Mouse (Mus musculus): ENCODE data around the gene Pgm2. TPM values are rescaled to one million over a fixed set of nuclear protein-coding genes. Genes with fewer than 3 reads are reported as not detected.

Gene Pgm2
- polyA plus RNA-seq, 1 experiment: 75.7 TPM

DNA sequence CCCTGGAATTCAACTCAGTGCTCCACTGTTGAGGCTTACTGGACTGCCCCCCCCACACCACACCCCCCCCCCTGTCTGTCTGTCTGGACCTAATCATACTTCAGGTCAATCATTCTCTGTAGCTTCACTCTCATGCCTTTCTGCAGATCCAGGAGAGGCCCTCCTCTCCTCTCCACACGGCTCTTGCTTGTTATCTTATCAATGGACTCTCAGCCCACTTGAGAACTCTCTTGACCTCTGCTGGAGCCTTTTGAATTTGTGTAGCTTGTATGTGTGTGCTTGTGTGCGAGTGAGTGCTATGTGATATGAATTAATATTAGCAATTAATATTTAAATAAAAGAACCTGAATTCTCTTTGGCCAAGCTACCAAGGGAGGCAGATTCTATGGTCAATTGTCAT lies 26.6 kb upstream of the Pgm2 start:
- no peak for TF ChIP-seq GATA1 (IDR thresholded peaks at IDR 0.05; ENCODE audit: low read length)

DNA sequence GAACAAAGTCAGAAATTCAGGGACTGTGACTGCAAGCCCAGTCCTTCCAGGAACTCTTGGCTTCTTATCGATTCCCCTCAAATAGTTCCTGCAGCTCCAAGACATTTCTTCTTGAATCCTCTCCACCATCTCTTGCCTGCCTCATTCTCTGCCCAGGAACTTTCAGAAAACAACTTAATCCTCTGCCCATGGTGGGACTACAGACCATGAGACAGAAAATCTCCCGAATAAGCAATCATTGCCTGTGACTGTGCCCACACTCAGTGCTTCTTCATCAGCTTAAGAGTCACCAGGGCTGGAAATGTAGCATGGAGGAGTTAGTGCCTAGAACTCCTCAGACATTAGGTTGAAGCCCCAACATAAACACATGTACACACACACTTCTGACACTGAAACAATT lies 25.2 kb upstream of the Pgm2 start:
- no peak for TF ChIP-seq GATA1 (IDR thresholded peaks at IDR 0.05; ENCODE audit: low read length)

DNA sequence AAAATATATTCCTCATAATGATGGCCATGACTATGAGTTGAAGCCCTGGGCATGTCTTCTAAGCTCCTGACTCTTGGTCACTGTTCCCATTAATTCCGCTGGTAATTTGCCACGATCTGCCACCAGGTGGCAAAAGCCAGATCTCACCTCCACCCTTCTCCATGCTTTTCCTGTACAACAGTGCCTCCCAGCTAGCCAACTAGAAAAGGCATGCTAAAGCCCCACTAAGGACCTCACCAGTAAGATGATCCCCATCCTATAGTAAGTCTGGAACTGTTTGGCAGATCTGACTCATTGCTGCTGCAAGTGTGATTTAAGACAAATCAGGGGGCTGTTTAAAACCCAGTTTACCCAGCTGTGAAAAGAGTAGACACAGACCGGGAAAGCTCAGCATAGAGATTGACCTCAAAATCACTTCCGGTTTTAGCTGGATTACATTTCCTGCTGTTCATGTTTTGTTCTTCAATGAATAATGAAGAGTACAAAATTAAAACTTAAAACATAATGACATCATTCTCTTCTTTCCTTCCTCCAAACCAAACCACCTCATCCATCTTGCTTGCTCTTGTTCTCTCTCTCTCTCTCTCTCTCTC lies 22.6 kb upstream of the Pgm2 start:
- no peak for TF ChIP-seq GATA1 (IDR thresholded peaks at IDR 0.05; ENCODE audit: low read length)

GRCm38 (mm10) chr5:64070742-64071476 lies 21.8 kb upstream of the Pgm2 start:
- TF ChIP-seq GATA1 (IDR thresholded peaks at IDR 0.05; ENCODE audit: low read length): no peak

DNA sequence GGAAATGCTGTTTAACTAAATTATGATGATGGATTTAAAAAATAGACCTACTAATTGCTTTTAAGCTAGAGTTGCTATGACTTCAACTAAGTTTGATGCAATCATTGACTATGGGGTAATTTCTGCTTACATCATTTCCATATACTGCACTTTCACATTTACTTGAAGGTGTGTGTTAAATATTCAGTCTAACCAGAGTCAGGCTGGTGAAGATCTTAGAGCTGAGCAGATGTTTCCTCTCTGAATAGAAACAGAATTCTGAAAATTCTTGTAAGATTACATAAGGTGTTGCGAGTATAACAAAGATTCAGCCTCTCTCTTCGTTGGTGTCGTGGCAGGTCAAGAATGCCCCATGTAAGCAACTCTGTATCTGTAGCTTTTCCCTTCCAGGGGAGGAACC lies 18.3 kb upstream of the Pgm2 start:
- no peak for TF ChIP-seq GATA1 (IDR thresholded peaks at IDR 0.05; ENCODE audit: low read length)

DNA sequence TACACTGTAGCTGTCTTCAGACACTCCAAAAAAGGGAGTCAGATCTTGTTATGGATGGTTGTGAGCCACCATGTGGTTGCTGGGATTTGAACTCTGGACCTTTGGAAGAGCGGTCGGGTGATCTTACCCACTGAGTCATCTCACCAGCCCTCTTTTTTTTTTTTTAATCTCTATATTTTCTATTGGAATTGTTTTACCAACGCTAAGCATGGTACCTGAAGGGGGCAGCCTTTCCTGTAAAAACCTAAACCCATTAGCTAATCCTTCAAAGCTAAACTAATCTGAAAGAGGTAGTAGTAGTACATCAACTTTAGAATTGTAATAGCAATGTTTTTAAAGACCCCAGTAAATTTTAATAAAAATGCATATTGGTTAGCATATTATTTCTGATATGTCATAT lies 17.2 kb upstream of the Pgm2 start:
- no peak for TF ChIP-seq GATA1 (IDR thresholded peaks at IDR 0.05; ENCODE audit: low read length)

- TF ChIP-seq GATA1 (IDR thresholded peaks at IDR 0.05; ENCODE audit: low read length): no peak
These were observed 15.4 kb upstream of the Pgm2 start for GRCm38 (mm10) chr5:64077353-64077752.

DNA sequence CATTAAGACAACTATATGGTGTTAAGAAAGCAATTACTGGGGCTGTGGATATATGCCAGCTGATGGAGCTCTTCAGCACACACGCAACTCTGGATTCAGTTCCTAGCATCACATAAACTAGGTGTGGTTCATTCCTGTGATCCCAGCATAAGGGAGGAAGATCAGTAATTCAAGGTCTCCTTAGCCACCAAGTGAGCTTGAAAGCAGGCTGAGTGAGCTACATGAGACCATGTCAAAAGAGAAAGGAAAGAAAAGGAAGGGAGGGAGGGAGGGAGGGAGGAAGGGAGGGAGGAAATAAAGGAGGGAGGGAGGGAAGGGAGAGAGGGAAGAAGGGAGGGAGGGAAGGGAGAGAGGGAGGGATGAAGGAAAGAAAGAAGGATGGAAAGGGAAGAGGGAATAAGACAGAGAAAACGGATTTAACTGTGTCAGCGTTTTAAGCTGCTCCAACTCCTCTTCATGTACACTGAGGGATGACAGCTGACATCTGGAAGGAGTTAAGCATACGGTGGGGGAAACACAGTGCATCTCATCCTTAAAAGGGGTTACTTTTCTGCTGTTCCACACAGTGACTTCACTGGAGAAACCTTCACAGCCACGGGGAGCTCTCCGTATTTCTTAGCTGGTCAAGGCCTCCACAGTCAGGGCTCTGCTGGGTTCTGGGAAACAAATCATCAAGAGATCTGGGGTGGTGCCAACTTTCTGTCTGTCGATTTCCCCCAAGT lies 13.8 kb upstream of the Pgm2 start:
- TF ChIP-seq GATA1 (IDR thresholded peaks at IDR 0.05; ENCODE audit: low read length): no peak

DNA sequence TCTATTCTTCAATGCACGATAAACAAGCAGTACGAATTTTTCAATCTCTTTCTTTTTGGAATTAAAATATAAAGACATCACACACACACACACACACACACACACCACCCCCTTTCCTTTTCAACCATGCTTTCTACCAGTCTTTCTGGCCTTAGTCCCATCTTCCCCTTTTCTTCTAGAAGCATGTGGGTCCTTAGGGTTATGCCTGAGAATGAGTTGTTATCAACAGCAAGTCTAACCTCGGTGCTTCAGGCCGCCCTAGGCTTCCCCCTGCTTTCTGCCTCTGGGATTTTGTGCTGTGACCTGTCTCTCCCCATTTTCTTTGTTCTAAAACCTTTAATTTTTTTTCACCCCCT lies 13.3 kb upstream of the Pgm2 start:
- no peak for TF ChIP-seq GATA1 (IDR thresholded peaks at IDR 0.05; ENCODE audit: low read length)

- TF ChIP-seq GATA1 (IDR thresholded peaks at IDR 0.05; ENCODE audit: low read length): no peak
These were observed 9.0 kb upstream of the Pgm2 start for GRCm38 (mm10) chr5:64083447-64084359.

GRCm38 (mm10) chr5:64085405-64085804 lies 7.3 kb upstream of the Pgm2 start:
- no peak for TF ChIP-seq GATA1 (IDR thresholded peaks at IDR 0.05; ENCODE audit: low read length)

GRCm38 (mm10) chr5:64088740-64089139 lies 4.0 kb upstream of the Pgm2 start:
- TF ChIP-seq GATA1 (IDR thresholded peaks at IDR 0.05; ENCODE audit: low read length): no peak

GRCm38 (mm10) chr5:64093349-64093871 lies 660 bp downstream of the Pgm2 start:
- no peak for TF ChIP-seq GATA1 (IDR thresholded peaks at IDR 0.05; ENCODE audit: low read length)

- no peak for TF ChIP-seq GATA1 (IDR thresholded peaks at IDR 0.05; ENCODE audit: low read length)
These were observed 2.7 kb downstream of the Pgm2 start for GRCm38 (mm10) chr5:64095342-64095993.

Measured in G1E-ER4 (cell line).